Comparison of ENCODE assay signal across 28 mouse cellular contexts in genomic region chr2:170257671-170258235, GRCm38 (mm10).
DNase-seq lines count a peak whose midpoint lies in the region; ATAC-seq lines count a peak whose summit lies in the region.
"Had no signal": no experiment of that assay in that cellular context is flagged by ENCODE, and none has a peak within 500 bp of the region (broad histone marks: within the 10 kb centered on the region; RNA-seq: fewer than 3 reads in every experiment).

No protein-coding gene starts in this region.

- H3K27me3 ChIP-seq in kidney, embryonic 16.5 days (ENCODE audit: insufficient read depth, low read length) = no peaks in the 10 kb centered on the region
- H3K27me3 ChIP-seq: embryonic facial prominence, embryonic 12.5 days; heart, embryonic 15.5 days; hindbrain, embryonic 13.5 days; limb, embryonic 15.5 days; neural tube, embryonic 12.5 days had no signal

- no peaks in the 10 kb centered on the region for H3K4me1 ChIP-seq in kidney, embryonic 16.5 days (ENCODE audit: insufficient read depth, low read length)
- H3K4me1 ChIP-seq: heart, embryonic 10.5 days; heart, embryonic 15.5 days; limb, embryonic 15.5 days; neural tube, embryonic 12.5 days had no signal

- H3K4me3 ChIP-seq in kidney, embryonic 16.5 days (ENCODE audit: low read length) = no peak overlapping the region
- H3K4me3 ChIP-seq: embryonic facial prominence, embryonic 12.5 days; heart, embryonic 10.5 days; heart, embryonic 15.5 days; hindbrain, embryonic 13.5 days; limb, embryonic 10.5 days; limb, embryonic 15.5 days; myocyte; neural tube, embryonic 12.5 days had no signal

- DNase-seq in 3134 (ENCODE audit: extremely low read depth, insufficient read length, low spot score) (peak; percentile 66), 416B (ENCODE audit: low read depth) (peak; percentile 54), ES-CJ7 (ENCODE audit: low read depth, low spot score) (peak; percentile 84)
- DNase-seq in Muller cell, postnatal 12 days (ENCODE audit: inconsistent ontology term) = no peak
- DNase-seq: adrenal gland, adult 8-10 months; cerebellum, adult 11 months; cerebellum, adult 9-11 months; embryo, embryonic 11 days; kidney, adult 9 months; right cerebral cortex, adult 18-20 months; spleen, adult 18-20 months had no signal

- no peak overlapping the region for H3K9ac ChIP-seq in kidney, embryonic 16.5 days (replicated peaks; ENCODE audit: low read length)
- H3K9ac ChIP-seq: embryonic facial prominence, embryonic 12.5 days; heart, embryonic 15.5 days; hindbrain, embryonic 13.5 days; limb, embryonic 15.5 days; liver, embryonic 14.5 days; lung, embryonic 14.5 days; neural tube, embryonic 12.5 days had no signal

- no peaks in the 10 kb centered on the region for H3K9me3 ChIP-seq in kidney, embryonic 16.5 days (ENCODE audit: low read length)
- H3K9me3 ChIP-seq: embryonic facial prominence, embryonic 12.5 days; heart, embryonic 10.5 days; heart, embryonic 15.5 days; hindbrain, embryonic 13.5 days; limb, embryonic 10.5 days; limb, embryonic 15.5 days; neural tube, embryonic 12.5 days had no signal

- ATAC-seq in megakaryocyte progenitor cell, adult 5-6 weeks (replicated peaks; ENCODE audit: poor library complexity) = peak; percentile 29; the same call in 1 of the 2 replicates
- ATAC-seq in kidney, embryonic 16.5 days (ENCODE audit: low FRiP score, low TSS enrichment) = no peak
- ATAC-seq: forebrain, embryonic 14.5 days; intestine, embryonic 16.5 days; midbrain, embryonic 16.5 days had no signal

- H3K36me3 ChIP-seq in kidney, embryonic 16.5 days (ENCODE audit: insufficient read depth, low read length) = no peaks in the 10 kb centered on the region
- H3K36me3 ChIP-seq: embryonic facial prominence, embryonic 12.5 days; heart, embryonic 10.5 days; heart, embryonic 15.5 days; hindbrain, embryonic 13.5 days; limb, embryonic 10.5 days; limb, embryonic 15.5 days; neural tube, embryonic 12.5 days had no signal

- H3K27ac ChIP-seq in kidney, embryonic 16.5 days (ENCODE audit: low read length) = no peak overlapping the region
- H3K27ac ChIP-seq: embryonic facial prominence, embryonic 12.5 days; heart, embryonic 10.5 days; heart, embryonic 15.5 days; hindbrain, embryonic 13.5 days; limb, embryonic 10.5 days; limb, embryonic 15.5 days; liver, embryonic 14.5 days; neural tube, embryonic 12.5 days; stomach, postnatal 0 days had no signal

- 88% methylated on average over 5 of the region's 5 CpGs for WGBS in kidney, embryonic 16.5 days

- no peak overlapping the region for H3K4me2 ChIP-seq in kidney, embryonic 16.5 days (replicated peaks; ENCODE audit: low read depth, low read length)
- H3K4me2 ChIP-seq: embryonic facial prominence, embryonic 12.5 days; heart, embryonic 15.5 days; hindbrain, embryonic 13.5 days; limb, embryonic 15.5 days; lung, embryonic 14.5 days; midbrain, embryonic 11.5 days; neural tube, embryonic 12.5 days had no signal
